Comparison of ENCODE assay signal across 8 mouse cellular contexts in the genomic region with DNA sequence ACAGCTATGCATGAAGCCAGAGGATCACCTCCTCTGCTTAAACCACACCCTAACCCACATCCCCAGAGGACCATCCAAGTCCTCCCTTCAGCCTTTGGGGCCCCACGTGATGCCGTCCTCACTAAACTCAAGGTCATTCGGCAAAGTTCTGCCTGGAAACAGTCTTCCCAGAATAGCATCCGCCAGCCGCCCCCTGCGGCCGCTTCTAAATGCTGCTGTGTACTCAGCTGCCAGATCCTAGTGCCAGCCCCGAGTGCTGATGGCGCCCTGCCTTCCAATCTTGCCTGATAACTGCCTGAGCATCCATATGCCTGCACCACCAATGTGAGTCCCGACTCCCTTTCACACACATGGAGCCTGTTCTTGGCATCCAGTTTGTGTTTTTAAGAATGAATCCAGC.
DNase-seq lines count a peak whose midpoint lies in the region; TF ChIP-seq lines count a peak whose summit lies in the region.

No protein-coding gene starts in this region.

- DNase-seq in cerebellum, postnatal 36 days, result peak; percentile 5 to 12
- DNase-seq in cerebellum, adult 18-20 months, result no peak
- peak; percentile 9 for DNase-seq in NIH3T3 (ENCODE audit: low read depth)
- peak; percentile 58 to 78 for DNase-seq in frontal cortex, postnatal 36 days (ENCODE audit: low spot score in 2 of 2)
- peak; percentile 64 to 73 for DNase-seq in layer of hippocampus, adult 2 months (ENCODE audit: low spot score in 2 of 2)
- peak; percentile 61 for DNase-seq in right cerebral cortex, postnatal 14 days
- DNase-seq in T-cell, adult 2 months (ENCODE audit: low spot score), result no peak
- DNase-seq in spleen, adult 18-20 months, result no peak

- peak overlapping the region; percentile 28; the same call in 1 of the 2 replicates for H3K27ac ChIP-seq in layer of hippocampus, adult 2 months

- no peak overlapping the region for H3K4me3 ChIP-seq in layer of hippocampus, adult 2 months

- peak; percentile 53 for TF ChIP-seq CTCF in layer of hippocampus, adult 2 months (conservative IDR thresholded peaks at IDR 0.05)

Comparison
In these comparisons a context has a peak if more than half of its experiments do, and no peak if none do; other contexts are left out.
1. DNase-seq: peak in cerebellum, postnatal 36 days (2 of 2), NIH3T3 (single experiment), frontal cortex, postnatal 36 days (2 of 2), layer of hippocampus, adult 2 months (2 of 2) and right cerebral cortex, postnatal 14 days (single experiment); none in cerebellum, adult 18-20 months (0 of 2), T-cell, adult 2 months (single experiment) and spleen, adult 18-20 months (0 of 2).